Mouse (Mus musculus) lung, adult 2 months (tissue): ENCODE data around the gene Nacc1.

ENCODE experiments used
- CTCF ChIP-seq: fragments of 200-500 bp; IDR thresholded peaks from 2 replicates; pipeline ENCODE4 v1.5.1; 2011; ENCODE audit warnings: mild to moderate bottlenecking, low read length, control low read depth; ENCODE audit not compliant: insufficient read depth
- POLR2A ChIP-seq: fragments of 200-500 bp; IDR thresholded peaks from 2 replicates; pipeline ENCODE4 v1.6.1; 2011; ENCODE audit warnings: low read depth, mild to moderate bottlenecking, control low read depth, low read length, borderline replicate concordance; ENCODE audit errors: extremely low read depth

DNA sequence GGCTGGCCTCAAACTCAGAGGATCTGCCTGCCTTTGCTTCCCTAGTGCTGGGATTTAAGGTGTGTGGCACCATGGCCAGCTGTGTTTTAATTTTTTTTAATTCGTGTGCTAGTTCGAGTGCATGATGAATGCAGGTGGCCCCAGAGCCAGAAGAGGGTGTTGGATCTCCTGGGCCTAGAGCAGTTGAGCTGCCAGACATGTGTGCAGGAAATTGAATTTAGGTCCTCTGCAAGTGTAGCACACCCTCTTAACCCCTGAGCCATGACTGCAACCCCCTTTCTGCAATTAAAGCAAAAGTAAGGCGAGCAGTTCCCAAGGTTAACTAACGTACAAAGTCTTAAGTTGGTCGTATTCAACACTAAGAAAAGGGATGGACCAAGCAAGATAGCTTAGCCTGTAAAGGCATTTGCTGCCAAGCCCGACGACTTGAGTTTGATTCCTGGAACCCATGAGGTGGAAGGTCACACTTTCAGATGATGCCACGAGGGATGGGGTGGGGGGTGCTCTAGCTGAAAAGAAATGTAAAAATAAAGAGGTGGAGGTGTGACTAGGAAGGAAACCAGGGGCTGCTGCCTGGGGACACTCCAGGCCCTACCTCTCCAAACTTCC, 49.6 kb downstream of the Nacc1 start:
- no peak for TF ChIP-seq CTCF
- TF ChIP-seq POLR2A, result no peak
